Mouse (Mus musculus): ENCODE measurements around the gene Ino80b. TPM values are rescaled to one million over a fixed set of nuclear protein-coding genes. Genes with fewer than 3 reads are reported as not detected.
"Not testable (repeated sequence)": the region's sequence is repeated elsewhere in the genome, so short reads cannot be mapped to it uniquely, and the experiment has no call there.

Gene Ino80b
- 10 to 100 TPM; 28.0 to 29.5 TPM for total RNA-seq (2021)
- long read RNA-seq, transcript Ino80b-202 (5 exons, 1,503 nt) = major isoform, 19 of 29 reads
- long read RNA-seq, partial matches to known transcripts = 3 of 29 reads
- long read RNA-seq, other reads (novel, unspliced or antisense) = 7 of 29 reads

DNA sequence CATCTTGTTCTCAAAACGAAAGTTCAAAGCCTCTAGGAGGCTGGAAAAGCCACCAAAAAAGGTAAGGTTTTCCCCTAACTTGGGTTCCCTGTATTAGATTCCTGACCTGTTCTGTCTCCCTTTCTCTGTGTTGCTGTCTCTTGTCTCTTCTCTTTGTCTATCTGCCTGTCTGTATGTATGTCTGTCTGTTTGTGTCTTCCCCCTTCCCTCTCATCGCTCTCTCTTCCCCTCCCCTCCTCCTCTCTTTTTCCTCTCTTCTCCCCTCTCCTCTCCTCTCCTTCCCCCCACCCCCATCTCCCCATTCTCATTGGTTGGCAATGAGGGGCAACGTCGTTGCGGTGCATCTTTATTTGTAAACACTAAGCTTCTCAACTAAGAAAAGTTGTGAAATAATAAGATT is at the start of gene Ino80b:
Gene Ino80b, minus strand, starts transcription at position 101 of the 400 bp plus-strand sequence.
- no peak for DNase-seq (ENCODE audit: low spot score in 2 of 2)

DNA sequence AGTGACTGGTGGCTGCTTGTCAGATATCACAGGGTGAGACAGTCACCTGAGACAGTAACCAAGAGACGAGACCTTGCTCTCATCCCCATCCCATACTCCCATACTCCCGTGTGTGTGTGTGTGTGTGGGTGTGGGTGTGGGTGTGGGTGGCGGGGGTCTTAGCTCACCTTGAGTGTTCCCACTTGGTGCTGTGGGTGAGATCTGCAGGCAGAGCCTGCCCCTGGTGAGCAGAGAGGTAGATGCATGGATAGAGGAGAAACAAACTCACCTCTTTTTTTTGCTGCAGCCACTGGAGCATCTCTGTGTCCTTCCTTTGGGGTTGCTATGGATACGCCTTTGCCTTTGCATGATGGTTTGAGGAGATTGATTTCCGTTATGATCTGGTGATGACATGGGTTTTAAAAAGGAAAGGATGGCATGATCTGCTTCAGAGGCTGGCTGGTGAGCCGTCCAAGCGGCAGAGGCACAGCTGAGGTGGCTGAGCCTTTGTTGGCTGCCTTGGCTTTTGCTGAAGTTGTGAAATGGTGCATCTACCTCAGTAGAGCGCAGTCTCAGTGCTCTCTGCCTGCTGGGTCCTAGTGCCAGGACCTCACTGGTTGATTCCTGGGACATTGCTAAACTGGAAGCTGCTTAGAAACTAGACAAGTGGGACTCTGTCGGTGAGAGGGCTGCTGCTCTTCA is 47.1 kb upstream of the Ino80b start:
- DNase-seq (ENCODE audit: low spot score in 2 of 2) = peak; percentile 72 to 90

- DNase-seq (ENCODE audit: low spot score in 2 of 2) = peak in 1 of 2 experiments; percentile 69
Observed at GRCm38 (mm10) chr6:83171063-83171462, 45.8 kb upstream of the Ino80b start.

DNA sequence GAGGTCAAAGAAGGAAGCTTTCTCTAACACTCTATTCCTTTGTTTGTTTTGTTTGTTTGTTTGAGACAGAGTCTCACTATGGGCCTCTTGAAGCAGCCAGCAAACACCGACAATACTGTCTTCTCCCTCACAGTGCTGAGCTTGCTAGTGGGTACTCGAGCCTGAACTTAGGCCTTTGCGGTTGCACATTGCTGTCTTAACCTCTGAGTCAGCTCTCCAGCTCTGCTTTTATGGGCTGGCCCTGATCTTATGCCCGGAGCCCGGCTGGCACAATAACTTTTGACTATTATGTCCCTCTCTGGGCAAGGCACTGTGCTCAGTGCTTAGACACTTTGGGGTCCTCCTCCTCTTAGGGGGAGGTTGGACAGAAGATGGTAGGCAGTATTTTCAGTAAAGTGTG is 44.6 kb upstream of the Ino80b start:
- DNase-seq (ENCODE audit: low spot score in 2 of 2) = no peak

GRCm38 (mm10) chr6:83166243-83166630 is 41.0 kb upstream of the Ino80b start:
- DNase-seq (ENCODE audit: low spot score in 2 of 2) = no peak

DNA sequence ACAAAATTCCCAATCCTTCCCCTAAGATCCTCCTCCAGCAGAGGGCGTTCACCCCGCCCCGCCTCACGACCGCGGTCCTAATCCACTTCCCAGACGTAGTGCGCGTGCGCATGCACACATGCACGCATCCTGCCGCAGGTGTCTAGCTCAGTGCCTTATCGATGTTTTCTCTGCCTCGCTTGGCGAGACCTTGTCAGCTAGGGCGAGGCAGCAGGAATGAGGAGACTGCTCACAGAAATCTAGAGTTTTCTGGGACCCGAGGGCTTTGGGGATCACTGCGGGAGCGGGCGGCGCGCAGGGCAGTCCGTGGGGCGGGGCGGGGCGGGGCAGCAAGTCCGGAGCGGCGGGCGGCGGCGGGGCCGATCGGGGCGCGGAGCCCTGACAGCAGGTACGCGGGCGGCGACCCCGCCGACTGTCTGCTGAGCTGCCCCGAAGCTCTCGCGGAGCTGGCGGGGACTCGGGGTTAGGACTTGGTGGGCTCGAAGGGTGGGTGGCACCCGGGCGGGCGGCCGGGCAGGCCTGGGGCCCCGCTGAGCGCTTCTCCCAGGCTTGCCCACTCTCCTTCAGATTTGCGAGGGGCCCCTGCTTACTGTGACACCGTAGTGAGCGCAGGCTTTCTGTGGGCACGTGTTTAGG is 40.5 kb upstream of the Ino80b start, which contains the start of gene Dctn1:
Gene Dctn1, plus strand, starts transcription at position 314 of the 636 bp plus-strand sequence.
- DNase-seq (ENCODE audit: low spot score in 2 of 2) = peak; percentile 93 to 95

DNA sequence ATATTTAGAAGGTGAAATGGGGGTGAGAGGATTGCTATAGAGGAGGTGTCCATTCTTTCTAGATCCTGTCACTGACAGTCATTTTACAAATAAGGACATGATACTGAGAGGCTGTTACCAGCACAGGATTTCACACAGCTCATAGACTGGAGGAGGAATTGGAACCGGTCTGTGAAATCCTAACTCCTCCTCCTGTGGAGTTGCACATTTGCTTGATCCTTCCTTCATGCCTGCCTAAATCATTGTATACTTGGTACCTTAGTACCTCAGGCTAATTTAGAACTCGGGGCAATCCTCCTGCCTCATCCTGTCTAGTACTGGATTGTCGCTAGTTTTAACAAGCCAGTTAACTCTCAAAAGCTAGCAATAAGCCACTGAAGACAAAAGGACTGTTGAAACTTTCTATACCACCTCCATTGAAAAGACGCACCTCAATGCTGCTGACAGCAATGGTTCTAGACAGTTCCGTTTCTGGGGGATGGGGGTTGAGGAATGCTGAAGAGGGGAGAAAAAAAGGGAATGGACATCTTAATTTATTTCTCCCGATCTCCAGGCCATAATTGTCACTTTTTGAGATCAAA is 39.9 kb upstream of the Ino80b start:
- DNase-seq (ENCODE audit: low spot score in 2 of 2) = no peak

- peak in 1 of 2 experiments; percentile 80 for DNase-seq (ENCODE audit: low spot score in 2 of 2)
Observed at GRCm38 (mm10) chr6:83162701-83163100, 37.5 kb upstream of the Ino80b start.

DNA sequence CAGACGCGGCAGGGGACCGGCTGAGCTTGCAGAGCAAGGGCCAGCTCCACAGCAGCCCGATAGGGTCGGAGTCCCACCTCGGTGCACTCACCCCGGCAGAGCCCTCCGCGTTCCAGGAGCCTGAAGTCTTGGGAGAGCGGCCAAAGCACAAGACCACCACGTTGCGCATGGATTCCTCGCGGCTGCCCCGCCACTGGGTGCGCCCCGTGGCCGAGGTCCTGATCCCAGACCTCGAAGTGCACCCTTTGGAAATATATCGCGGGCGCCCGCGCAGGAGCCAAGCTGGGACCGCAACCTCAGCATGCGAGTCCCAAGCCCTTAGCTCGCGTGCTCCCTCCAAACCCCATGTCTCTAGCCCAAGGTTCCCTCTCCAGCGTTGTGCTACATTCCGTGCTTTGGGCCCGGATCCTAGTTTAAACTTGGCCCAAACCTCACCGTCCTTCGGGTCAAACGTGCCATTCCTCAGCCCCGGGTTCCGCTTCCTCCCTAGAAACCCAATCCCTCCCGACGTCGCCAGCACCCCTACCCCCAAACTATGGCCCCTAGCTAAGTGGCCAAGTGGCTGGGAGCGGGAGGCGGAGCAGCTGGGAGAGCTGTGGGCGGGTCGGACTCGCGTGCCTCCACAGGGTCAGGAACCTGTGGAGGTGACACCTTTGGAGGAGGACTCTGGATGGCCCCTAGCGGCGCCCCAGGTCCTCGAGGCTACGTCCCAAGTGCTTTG is 36.9 kb upstream of the Ino80b start:
- no peak for DNase-seq (ENCODE audit: low spot score in 2 of 2)

DNA sequence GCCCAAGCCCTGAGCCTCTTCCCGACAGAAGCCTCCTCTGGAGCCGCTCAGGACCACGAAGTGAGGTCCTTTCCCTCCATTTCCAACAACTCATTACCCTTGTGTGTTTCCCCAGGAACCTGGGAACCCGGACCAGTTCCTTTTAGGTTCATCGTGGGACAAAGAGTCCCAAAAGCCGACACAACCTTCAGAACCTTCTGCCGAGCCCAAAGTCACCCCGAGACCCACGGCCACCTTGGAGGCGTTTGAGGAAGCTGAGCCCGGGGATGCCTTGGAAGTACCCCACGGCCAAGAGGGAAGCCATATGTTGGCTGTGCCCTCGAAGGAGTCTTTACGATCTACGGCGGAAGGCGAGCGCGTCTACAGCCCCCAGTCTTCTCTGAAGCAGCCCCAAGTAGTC is 36.2 kb upstream of the Ino80b start:
- no peak for DNase-seq (ENCODE audit: low spot score in 2 of 2)

DNA sequence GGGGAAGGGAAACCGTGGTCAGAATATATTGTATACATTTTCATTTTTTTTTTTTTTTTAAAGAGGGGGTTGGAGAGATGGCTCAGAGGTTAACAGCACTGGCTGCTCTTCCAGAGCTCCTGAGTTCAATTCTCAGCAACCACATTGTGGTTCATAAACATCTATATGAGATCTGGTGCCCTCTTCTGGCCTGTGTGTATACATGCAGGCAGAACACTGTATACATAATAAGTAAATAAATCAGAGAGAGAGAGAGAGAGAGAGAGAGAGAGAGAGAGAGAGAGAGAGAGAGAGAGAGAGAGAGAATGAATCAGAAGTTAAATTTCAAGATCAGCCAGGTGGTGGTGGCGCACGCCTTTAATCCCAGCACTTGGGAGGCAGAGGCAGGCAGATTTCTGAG is 34.2 kb upstream of the Ino80b start:
- DNase-seq (ENCODE audit: low spot score in 2 of 2) = not testable (repeated sequence)

DNA sequence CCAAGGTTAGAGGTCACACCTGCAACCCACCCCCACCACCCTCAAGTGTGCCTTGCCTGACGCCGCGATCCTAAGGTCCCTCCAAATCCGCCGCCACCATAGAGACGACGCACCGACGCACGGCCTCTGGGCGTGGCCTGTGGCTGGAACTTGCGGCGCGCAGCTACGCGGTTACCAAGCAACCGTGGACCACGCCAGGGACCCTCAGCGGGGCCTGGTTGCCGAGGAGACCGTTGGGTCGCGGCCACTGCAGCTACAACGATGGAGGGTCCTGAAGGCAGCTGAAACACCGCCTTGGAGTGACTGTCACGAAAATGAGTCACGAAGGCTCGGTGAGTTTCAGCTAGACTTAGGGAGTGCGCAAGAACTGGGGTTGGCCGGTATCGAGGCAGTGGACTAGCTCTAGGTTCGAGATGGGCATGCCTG is 31.0 kb upstream of the Ino80b start, which contains the start of the genes Wdr54 and 1700003E16Rik:
Gene Wdr54, minus strand, starts transcription at position 139 of the 426 bp plus-strand sequence.
Gene 1700003E16Rik, plus strand, starts transcription at position 146 of the 426 bp plus-strand sequence.
- DNase-seq (ENCODE audit: low spot score in 2 of 2) = peak; percentile 78 to 83

DNA sequence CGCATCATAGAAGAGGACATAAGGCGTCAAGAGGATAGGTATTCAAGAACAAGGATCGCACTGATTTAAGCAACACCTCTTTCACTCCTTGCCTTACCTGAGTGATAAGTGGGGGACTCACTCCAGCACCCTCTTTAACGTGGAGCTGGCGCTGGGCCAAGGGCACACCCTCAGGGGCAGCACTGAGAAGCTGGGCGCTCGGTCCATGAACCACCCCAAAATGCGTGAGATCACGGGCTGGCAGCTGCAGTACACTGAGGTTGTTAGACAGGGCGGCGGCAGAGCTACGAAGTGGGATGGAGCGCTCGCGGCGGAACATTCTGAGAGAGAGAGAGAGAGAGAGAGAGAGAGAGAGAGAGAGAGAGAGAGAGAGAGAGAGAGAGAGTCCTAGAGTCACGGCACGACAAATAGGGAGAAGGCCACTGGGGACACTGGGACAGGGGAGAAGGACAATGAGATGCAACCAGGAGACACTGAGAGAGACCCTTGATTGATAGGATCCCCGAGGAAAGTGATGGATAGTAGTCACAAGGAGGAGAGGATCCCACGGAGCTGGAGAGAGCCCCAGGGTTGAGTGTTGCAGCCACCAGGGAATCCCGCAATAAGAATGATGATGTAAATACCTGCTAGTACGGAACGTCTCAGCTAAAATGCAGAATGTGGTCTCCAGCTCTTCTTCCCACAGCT is 30.5 kb upstream of the Ino80b start:
- no peak for DNase-seq (ENCODE audit: low spot score in 2 of 2)

DNA sequence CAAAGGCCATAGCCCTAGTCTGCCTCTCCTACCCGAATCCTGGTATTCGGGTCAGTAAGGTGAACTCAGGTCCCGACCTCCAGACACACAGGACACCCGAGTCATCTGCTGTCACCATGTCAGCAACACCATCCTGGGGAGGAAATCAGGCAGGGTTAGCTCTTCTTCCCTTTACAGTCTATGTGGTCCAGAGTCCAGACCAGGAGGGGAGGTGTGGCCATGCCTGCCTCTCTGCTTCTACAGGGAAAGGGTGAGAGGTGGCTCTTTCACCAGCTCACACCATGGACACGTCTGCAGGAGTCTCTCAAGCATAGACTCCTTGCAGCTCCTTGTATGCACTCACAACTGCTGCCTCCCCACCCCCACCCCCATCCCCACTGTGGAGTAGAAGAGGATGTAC is 28.3 kb upstream of the Ino80b start:
- DNase-seq (ENCODE audit: low spot score in 2 of 2) = no peak

GRCm38 (mm10) chr6:83153038-83153437 is 27.8 kb upstream of the Ino80b start:
- DNase-seq (ENCODE audit: low spot score in 2 of 2) = no peak

GRCm38 (mm10) chr6:83151721-83152120 is 26.5 kb upstream of the Ino80b start:
- DNase-seq (ENCODE audit: low spot score in 2 of 2) = no peak

DNA sequence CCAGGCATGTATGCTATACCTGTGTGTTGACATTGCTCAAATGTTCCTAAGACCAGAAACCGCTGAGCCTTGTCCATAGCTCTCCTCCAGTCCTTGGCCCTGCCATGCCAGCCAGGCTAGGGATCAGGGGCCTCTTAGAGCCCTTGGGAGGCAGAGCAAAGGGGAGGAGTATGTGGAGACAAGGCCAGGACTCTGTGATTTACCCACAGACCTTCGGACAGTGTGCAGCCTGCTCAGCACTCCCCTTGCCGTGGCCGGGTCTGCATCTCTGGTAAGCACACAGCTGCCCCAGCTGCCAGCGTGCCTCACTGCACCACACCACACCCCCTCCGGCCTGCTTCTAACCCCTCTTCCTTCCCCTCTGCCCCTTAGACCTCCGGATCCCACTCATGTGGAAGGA is 22.0 kb upstream of the Ino80b start:
- no peak for DNase-seq (ENCODE audit: low spot score in 2 of 2)

GRCm38 (mm10) chr6:83145805-83146204 is 20.6 kb upstream of the Ino80b start:
- no peak for DNase-seq (ENCODE audit: low spot score in 2 of 2)

- peak in 1 of 2 experiments; percentile 45 for DNase-seq (ENCODE audit: low spot score in 2 of 2)
Observed at GRCm38 (mm10) chr6:83145209-83145608, 20.0 kb upstream of the Ino80b start.

GRCm38 (mm10) chr6:83142886-83143285 is 17.7 kb upstream of the Ino80b start:
- DNase-seq (ENCODE audit: low spot score in 2 of 2) = peak in 1 of 2 experiments; percentile 50

Measured in layer of hippocampus, adult 18-20 months (tissue).